Mouse (Mus musculus): ENCODE measurements at regions not wholly inside any gene's neighbourhood (a gene's known extent, or its start where the extent isn't known, plus 50 kb on each side); places are given as distances from the start of the nearest gene placed in this dataset.

DNA sequence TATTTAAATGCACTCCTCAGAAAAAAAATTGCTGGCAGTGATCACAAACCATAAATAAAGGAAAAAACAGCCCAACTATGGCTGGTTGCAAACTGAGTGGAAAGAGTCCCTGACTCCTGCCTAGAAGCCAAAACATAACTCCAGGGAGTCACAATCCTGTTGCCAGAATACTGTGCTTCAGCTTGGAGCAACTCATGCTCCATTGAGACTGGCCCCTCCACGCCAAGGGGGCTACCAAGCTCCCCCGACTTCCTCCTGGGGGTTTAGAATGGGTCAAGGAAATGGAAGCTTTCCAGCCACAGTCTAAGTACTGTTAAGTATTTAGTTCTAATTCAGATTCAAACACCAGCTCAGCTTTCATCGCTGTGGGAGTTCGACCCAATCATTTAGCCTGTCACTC is 374.8 kb downstream of the Mllt3 start:
- TF ChIP-seq CTCF (IDR thresholded peaks at IDR 0.05; ENCODE audit: control insufficient read depth, insufficient read depth, insufficient read length) (no peak), MYOG (IDR thresholded peaks at IDR 0.05; ENCODE audit: control insufficient read depth, extremely low read depth, insufficient read length) (no peak), CEBPB (IDR thresholded peaks at IDR 0.05; ENCODE audit: low read depth) (no peak)
